Mouse (Mus musculus) limb, embryonic 10.5 days (tissue): Measurements from ENCODE around the gene Arhgap29. TPM values are rescaled to one million over a fixed set of nuclear protein-coding genes. Genes with fewer than 3 reads are reported as not detected.

Experiments
- DNase-seq: peaks from one replicate; pipeline ENCODE4 v3.0.0-alpha.2; 2017; ENCODE audit warnings: low spot score
- H3K27ac ChIP-seq: fragments of 300-500 bp; sonication (generic); 2 replicates; pipeline ENCODE4 v1.5.1; 2016; ENCODE audit warnings: mild to moderate bottlenecking
- H3K27me3 ChIP-seq: fragments of 300-500 bp; sonication (generic); 2 replicates; pipeline ENCODE4 v1.6.1; 2016; ENCODE audit warnings: low read depth, mild to moderate bottlenecking; ENCODE audit not compliant: poor library complexity, severe bottlenecking
- H3K36me3 ChIP-seq: fragments of 300-500 bp; sonication (generic); 2 replicates; pipeline ENCODE4 v1.6.1; 2016; ENCODE audit warnings: mild to moderate bottlenecking, moderate library complexity
- H3K4me1 ChIP-seq: fragments of 300-500 bp; sonication (generic); 2 replicates; pipeline ENCODE4 v1.6.1; 2016
- H3K4me3 ChIP-seq: fragments of 300-500 bp; sonication (generic); 2 replicates; pipeline ENCODE4 v1.5.1; 2016; ENCODE audit warnings: mild to moderate bottlenecking, moderate library complexity
- H3K9me3 ChIP-seq: fragments of 300-500 bp; sonication (generic); replicated peaks from 2 replicates; pipeline ENCODE4 v1.6.1; 2016; ENCODE audit warnings: mild to moderate bottlenecking
- WGBS: fragments of 180-500 bp; shearing (Covaris S2); methylation state at CpG from one replicate; pipeline ENCODE4 v1.1.7; 2016; 5-methylcytosine and 5-hydroxymethylcytosine counted together
- polyA plus RNA-seq: library from polyadenylated mRNA; unstranded; fragments of >200 nt; fragmentation: Nextera tagmentation; extraction: Ambion mirVana; gene quantifications from 2 replicates; pipeline ENCODE4 v1.2.1, GENCODE M21; 2016

The Arhgap29 gene
- polyA plus RNA-seq, 1 experiment from 2014 or later, result 39.7 TPM

- Histone ChIP-seq H3K4me3 (no peak overlapping the region), H3K27ac (peak overlapping the region; percentile 61), H3K4me1 (peaks cover 12% of the 10 kb centered on the region), H3K27me3 (no peaks in the 10 kb centered on the region), H3K9me3 (no peaks in the 10 kb centered on the region), H3K36me3 (0 out of 2 replicates have a peak, but pooled peaks cover 2% of the 10 kb centered on the region)
- 54% methylated on average over 13 of the region's 13 CpGs for WGBS
- no peak for DNase-seq
These were observed 112.4 kb downstream of the Arhgap29 start for GRCm38 (mm10) chr3:122064556-122065410.

Other genes with a start within 250 kb of the Arhgap29 start
- 5.0 and 5.3 TPM in 2 replicates for gene F3, start 229.0 kb upstream of the Arhgap29 start, polyA plus RNA-seq
- gene Abcd3, start 137.2 kb upstream of the Arhgap29 start, polyA plus RNA-seq, result 32.1 and 42.8 TPM in 2 replicates
- 1.7 and 2.3 TPM in 2 replicates for gene Abca4, start 91.9 kb downstream of the Arhgap29 start, polyA plus RNA-seq